8 mouse cellular contexts compared by ENCODE assay signal in genomic region chrX:73774802-73775483, GRCm38 (mm10). TPM values are rescaled to one million over a fixed set of nuclear protein-coding genes. Genes with fewer than 3 reads are reported as not detected.
DNase-seq lines count a peak whose midpoint lies in the region; ATAC-seq and TF ChIP-seq lines count a peak whose summit lies in the region.

No protein-coding gene starts in this region.

- WGBS in kidney, embryonic 14.5 days: 69% methylated on average over 10 of the region's 10 CpGs
- 66% methylated on average over 10 of the region's 10 CpGs for WGBS in hindbrain, postnatal 0 days
- 77% methylated on average over 10 of the region's 10 CpGs for WGBS in midbrain, embryonic 13.5 days

- H3K9me3 ChIP-seq in kidney, embryonic 14.5 days (ENCODE audit: control insufficient read depth, low read length): no peaks in the 10 kb centered on the region
- no peaks in the 10 kb centered on the region for H3K9me3 ChIP-seq in hindbrain, postnatal 0 days (ENCODE audit: low read length)
- H3K9me3 ChIP-seq in midbrain, embryonic 13.5 days: no peaks in the 10 kb centered on the region

- peak; percentile 77 for ATAC-seq in kidney, embryonic 14.5 days (ENCODE audit: low FRiP score, low TSS enrichment)
- 0 out of 2 replicates have a peak, but pooled peaks have one; percentile 6 for ATAC-seq in hindbrain, postnatal 0 days
- ATAC-seq in midbrain, embryonic 13.5 days: peak; percentile 49

- peaks cover 11% of the 10 kb centered on the region; the same call in 1 of the 2 replicates for H3K36me3 ChIP-seq in kidney, embryonic 14.5 days (ENCODE audit: control insufficient read depth, insufficient read depth, low read length)
- H3K36me3 ChIP-seq in hindbrain, postnatal 0 days (ENCODE audit: insufficient read depth, low read length): peaks cover 8% of the 10 kb centered on the region; the same call in 1 of the 2 replicates
- H3K36me3 ChIP-seq in midbrain, embryonic 13.5 days: peaks cover 42% of the 10 kb centered on the region

- TF ChIP-seq CTCF in cortical plate, adult 2 months (IDR thresholded peaks at IDR 0.05; ENCODE audit: extremely low read depth, insufficient read depth, low read length): no peak
- TF ChIP-seq CTCF in hindbrain, postnatal 0 days (IDR thresholded peaks at IDR 0.05; ENCODE audit: low read depth): no peak

- H3K4me3 ChIP-seq in kidney, embryonic 14.5 days (ENCODE audit: low read length): no peak overlapping the region
- H3K4me3 ChIP-seq in cortical plate, adult 2 months (ENCODE audit: insufficient read depth, low read length): 0 out of 2 replicates have a peak overlapping the region, but pooled peaks have one; percentile 5
- H3K4me3 ChIP-seq in hindbrain, postnatal 0 days (ENCODE audit: low read length): no peak overlapping the region
- H3K4me3 ChIP-seq in midbrain, embryonic 13.5 days (replicated peaks): no peak overlapping the region

- TF ChIP-seq POLR2A in cortical plate, adult 2 months (IDR thresholded peaks at IDR 0.05; ENCODE audit: extremely low read depth, insufficient read depth, low read length): no peak

- no peak for DNase-seq in kidney, adult 8-10 months
- DNase-seq in hindbrain, postnatal 0 days (ENCODE audit: low spot score): no peak
- no peak for DNase-seq in cerebellum, postnatal 25 days
- no peak for DNase-seq in adrenal gland, postnatal 14 days
- no peak for DNase-seq in cerebellum, adult 9-10 months

- H3K27ac ChIP-seq in kidney, embryonic 14.5 days (ENCODE audit: low read depth, low read length): no peak overlapping the region
- H3K27ac ChIP-seq in cortical plate, adult 2 months (ENCODE audit: insufficient read depth, low read length): peak overlapping the region; percentile 78
- H3K27ac ChIP-seq in hindbrain, postnatal 0 days: no peak overlapping the region
- H3K27ac ChIP-seq in midbrain, embryonic 13.5 days: no peak overlapping the region; the same call in 1 of the 2 replicates

- H3K4me1 ChIP-seq in kidney, embryonic 14.5 days (ENCODE audit: control insufficient read depth, insufficient read depth, low read length): 0 out of 2 replicates have a peak, but pooled peaks cover 7% of the 10 kb centered on the region
- peaks cover 4% of the 10 kb centered on the region for H3K4me1 ChIP-seq in cortical plate, adult 2 months (ENCODE audit: control insufficient read depth, insufficient read depth, low read length)
- no peaks in the 10 kb centered on the region for H3K4me1 ChIP-seq in hindbrain, postnatal 0 days (ENCODE audit: insufficient read depth, low read length)
- H3K4me1 ChIP-seq in midbrain, embryonic 13.5 days (replicated peaks): no peaks in the 10 kb centered on the region

- no peak overlapping the region for H3K4me2 ChIP-seq in kidney, embryonic 14.5 days (replicated peaks; ENCODE audit: low read depth, low read length)
- H3K4me2 ChIP-seq in hindbrain, postnatal 0 days (ENCODE audit: low read depth, low read length): no peak overlapping the region
- H3K4me2 ChIP-seq in midbrain, embryonic 13.5 days (replicated peaks): no peak overlapping the region

- no peak overlapping the region for H3K9ac ChIP-seq in kidney, embryonic 14.5 days (ENCODE audit: low read depth, low read length)
- H3K9ac ChIP-seq in hindbrain, postnatal 0 days (replicated peaks; ENCODE audit: low read length): no peak overlapping the region
- no peak overlapping the region for H3K9ac ChIP-seq in midbrain, embryonic 13.5 days (replicated peaks)

- no peaks in the 10 kb centered on the region; the same call in 1 of the 2 replicates for H3K27me3 ChIP-seq in kidney, embryonic 14.5 days (ENCODE audit: control insufficient read depth, insufficient read depth, low read length)
- H3K27me3 ChIP-seq in hindbrain, postnatal 0 days (ENCODE audit: insufficient read depth, low read length): no peaks in the 10 kb centered on the region
- no peaks in the 10 kb centered on the region for H3K27me3 ChIP-seq in midbrain, embryonic 13.5 days

RNA-seq across cellular contexts. Expression of gene Srpk3, which starts 0.7 kb away (rescaled TPM):
- polyA plus RNA-seq in kidney, embryonic 14.5 days (2014; fragmentation: Nextera tagmentation; extraction: Ambion mirVana): 2.9 and 4.7 TPM in 2 replicates
- 21.1 and 23.5 TPM in 2 replicates for polyA plus RNA-seq in cortical plate, adult 2 months (2012; rRNA removed)
- total RNA-seq in hindbrain, postnatal 0 days (2014; rRNA removed): 1.8 and 2.1 TPM in 2 replicates
- polyA plus RNA-seq in hindbrain, postnatal 0 days (2015; fragmentation: Nextera tagmentation; extraction: Ambion mirVana): 2.7 and 2.9 TPM in 2 replicates
- 1.3 and 1.4 TPM in 2 replicates for polyA plus RNA-seq in midbrain, embryonic 13.5 days (2015; fragmentation: Nextera tagmentation; extraction: Ambion mirVana)
- total RNA-seq in adrenal gland, postnatal 14 days (2021): 0.82 and 2.6 TPM in 2 replicates

RNA-seq across cellular contexts. Expression of gene Idh3g, which starts 11.8 kb away (rescaled TPM):
- polyA plus RNA-seq in kidney, embryonic 14.5 days (2014; fragmentation: Nextera tagmentation; extraction: Ambion mirVana): 221 and 247 TPM in 2 replicates
- 609 and 638 TPM in 2 replicates for polyA plus RNA-seq in cortical plate, adult 2 months (2012; rRNA removed)
- total RNA-seq in hindbrain, postnatal 0 days (2014; rRNA removed): 238 and 257 TPM in 2 replicates
- 244 and 248 TPM in 2 replicates for polyA plus RNA-seq in hindbrain, postnatal 0 days (2015; fragmentation: Nextera tagmentation; extraction: Ambion mirVana)
- 225 and 228 TPM in 2 replicates for polyA plus RNA-seq in midbrain, embryonic 13.5 days (2015; fragmentation: Nextera tagmentation; extraction: Ambion mirVana)
- total RNA-seq in adrenal gland, postnatal 14 days (2021): 739 and 769 TPM in 2 replicates

RNA-seq across cellular contexts. Expression of gene Ssr4, which starts 11.9 kb away (rescaled TPM):
- 207 and 210 TPM in 2 replicates for polyA plus RNA-seq in kidney, embryonic 14.5 days (2014; fragmentation: Nextera tagmentation; extraction: Ambion mirVana)
- 148 and 151 TPM in 2 replicates for polyA plus RNA-seq in cortical plate, adult 2 months (2012; rRNA removed)
- 89.0 and 144 TPM in 2 replicates for total RNA-seq in hindbrain, postnatal 0 days (2014; rRNA removed)
- polyA plus RNA-seq in hindbrain, postnatal 0 days (2015; fragmentation: Nextera tagmentation; extraction: Ambion mirVana): 196 and 199 TPM in 2 replicates
- 133 and 139 TPM in 2 replicates for polyA plus RNA-seq in midbrain, embryonic 13.5 days (2015; fragmentation: Nextera tagmentation; extraction: Ambion mirVana)
- total RNA-seq in adrenal gland, postnatal 14 days (2021): 148 and 176 TPM in 2 replicates

RNA-seq across cellular contexts. Expression of gene Plxnb3, which starts 18.1 kb away (rescaled TPM):
- polyA plus RNA-seq in kidney, embryonic 14.5 days (2014; fragmentation: Nextera tagmentation; extraction: Ambion mirVana): 0.14 and 0.27 TPM in 2 replicates
- polyA plus RNA-seq in cortical plate, adult 2 months (2012; rRNA removed): 17.3 and 20.3 TPM in 2 replicates
- 7.4 and 13.6 TPM in 2 replicates for total RNA-seq in hindbrain, postnatal 0 days (2014; rRNA removed)
- polyA plus RNA-seq in hindbrain, postnatal 0 days (2015; fragmentation: Nextera tagmentation; extraction: Ambion mirVana): 1.8 and 2.0 TPM in 2 replicates
- polyA plus RNA-seq in midbrain, embryonic 13.5 days (2015; fragmentation: Nextera tagmentation; extraction: Ambion mirVana): 0.07 and 0.08 TPM in 2 replicates
- 0.96 and 1.3 TPM in 2 replicates for total RNA-seq in adrenal gland, postnatal 14 days (2021)

RNA-seq across cellular contexts. Expression of gene Pdzd4, which starts 49.8 kb away (rescaled TPM):
- polyA plus RNA-seq in kidney, embryonic 14.5 days (2014; fragmentation: Nextera tagmentation; extraction: Ambion mirVana): 1.1 and 1.9 TPM in 2 replicates
- 86.2 and 93.6 TPM in 2 replicates for polyA plus RNA-seq in cortical plate, adult 2 months (2012; rRNA removed)
- total RNA-seq in hindbrain, postnatal 0 days (2014; rRNA removed): 137 and 159 TPM in 2 replicates
- polyA plus RNA-seq in hindbrain, postnatal 0 days (2015; fragmentation: Nextera tagmentation; extraction: Ambion mirVana): 3.4 and 3.5 TPM in 2 replicates
- 4.3 and 4.7 TPM in 2 replicates for polyA plus RNA-seq in midbrain, embryonic 13.5 days (2015; fragmentation: Nextera tagmentation; extraction: Ambion mirVana)
- total RNA-seq in adrenal gland, postnatal 14 days (2021): 4.4 and 4.5 TPM in 2 replicates

Comparison
In these comparisons a context has a peak if more than half of its experiments do, and no peak if none do; other contexts are left out.
1. ATAC-seq: peak in every context shown above with its lines; median percentile 77 in kidney, embryonic 14.5 days; 49 in midbrain, embryonic 13.5 days; 6 in hindbrain, postnatal 0 days.